Mouse (Mus musculus): ENCODE measurements around the gene 5730596B20Rik.

DNA sequence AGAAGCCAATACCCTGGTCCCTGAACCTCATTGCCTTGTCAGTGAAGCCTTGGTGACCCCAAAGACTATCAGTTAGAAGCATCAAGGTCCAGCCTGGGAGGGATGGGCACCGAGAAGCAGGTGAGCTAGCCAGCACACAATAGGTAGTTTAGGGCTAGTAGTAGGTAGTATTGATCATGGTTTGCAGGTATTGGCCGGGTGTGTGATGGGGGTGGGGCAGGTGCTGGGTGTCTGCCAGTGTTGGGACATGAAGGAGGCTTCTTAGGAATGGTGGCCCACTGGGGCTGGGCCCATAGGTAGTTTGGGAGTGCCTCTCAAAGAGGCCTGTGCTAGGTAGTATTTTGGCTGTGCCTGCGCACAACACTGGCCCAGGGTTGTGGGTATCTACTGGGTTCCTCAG is 37.8 kb downstream of the 5730596B20Rik start:
- TF ChIP-seq CTCF (conservative IDR thresholded peaks at IDR 0.05; ENCODE audit: low read length) (no peak), NANOG (IDR thresholded peaks at IDR 0.05; ENCODE audit: borderline replicate concordance, low read length) (no peak)
